Mouse (Mus musculus) CH12.LX (cell line): ENCODE measurements around the gene Tmem63b. TPM values are rescaled to one million over a fixed set of nuclear protein-coding genes. Genes with fewer than 3 reads are reported as not detected.

ENCODE experiments used
- DNase-seq: peaks from one replicate; pipeline ENCODE4 v3.0.0-alpha.2; 2013; ENCODE audit errors: extremely low read depth
- H3K27ac ChIP-seq: 2 replicates; pipeline ENCODE4 v1.5.1; 2012; ENCODE audit warnings: low read depth, mild to moderate bottlenecking, control low read depth, moderate library complexity; ENCODE audit not compliant: insufficient read depth
- H3K27me3 ChIP-seq: replicated peaks from 2 replicates; pipeline ENCODE3; 2012; ENCODE audit warnings: inconsistent platforms
- H3K36me3 ChIP-seq, 2 experiments: replicated peaks in 1 of 2; 2 replicates each; pipeline versions ENCODE3 to v1.6.1; 2012; ENCODE audit warnings: inconsistent platforms in 1 of 2, low read length in 1 of 2, mild to moderate bottlenecking in 1 of 2, mixed read lengths in 1 of 2, moderate library complexity in 1 of 2; ENCODE audit not compliant: control insufficient read depth in 1 of 2, insufficient read depth in 1 of 2
- H3K4me1 ChIP-seq, 2 experiments: 2 replicates each; pipeline ENCODE4 v1.6.1; 2012; ENCODE audit warnings: inconsistent platforms in 1 of 2, moderate library complexity in 1 of 2; ENCODE audit not compliant: insufficient read depth in 2 of 2, control insufficient read depth in 1 of 2
- H3K4me2 ChIP-seq: 2 replicates; pipeline ENCODE4 v1.6.1; 2012; ENCODE audit warnings: low read depth, mild to moderate bottlenecking, control low read depth; ENCODE audit not compliant: poor library complexity, insufficient read depth, severe bottlenecking
- H3K4me3 ChIP-seq, 3 experiments: fragments of 150-350 bp in 1 of 3; sonication (generic) in 1 of 3; replicated peaks in 1 of 3; 2 replicates each; pipeline versions ENCODE3 to v1.5.1; 2011 to 2012; ENCODE audit warnings: low read depth in 2 of 3, low read length in 2 of 3, mild to moderate bottlenecking in 2 of 3, moderate library complexity in 2 of 3, control low read depth in 1 of 3, improper control_type of control experiment in 1 of 3, inconsistent platforms in 1 of 3, mixed read lengths in 1 of 3; ENCODE audit not compliant: poor library complexity in 1 of 3
- H3K79me2 ChIP-seq: replicated peaks from 2 replicates; pipeline ENCODE4 v1.6.1; 2012; ENCODE audit warnings: mild to moderate bottlenecking, moderate library complexity; ENCODE audit not compliant: control insufficient read depth, poor library complexity, insufficient read depth, severe bottlenecking; ENCODE audit errors: extremely low read depth
- H3K9ac ChIP-seq: 2 replicates; pipeline ENCODE4 v1.6.1; 2012; ENCODE audit warnings: low read depth, mild to moderate bottlenecking, control low read depth, moderate library complexity; ENCODE audit not compliant: insufficient read depth
- H3K9me3 ChIP-seq: replicated peaks from 2 replicates; pipeline ENCODE3; 2012; ENCODE audit warnings: low read length, inconsistent platforms, mixed read lengths
- BHLHE40 ChIP-seq: IDR thresholded peaks from 2 replicates; pipeline ENCODE4 v1.6.1; 2011; ENCODE audit warnings: mild to moderate bottlenecking, low read depth, low read length, improper control_type of control experiment
- CHD1 ChIP-seq: IDR thresholded peaks from 2 replicates; pipeline ENCODE4 v1.6.1; 2012; ENCODE audit warnings: low read depth, low read length, improper control_type of control experiment, inconsistent platforms
- CHD2 ChIP-seq: IDR thresholded peaks from 2 replicates; pipeline ENCODE4 v1.6.1; 2011; ENCODE audit warnings: low read length, improper control_type of control experiment
- E2F4 ChIP-seq: IDR thresholded peaks from 2 replicates; pipeline ENCODE4 v1.6.1; 2011; ENCODE audit warnings: low read depth, low read length, improper control_type of control experiment; ENCODE audit not compliant: insufficient replicate concordance
- HCFC1 ChIP-seq: IDR thresholded peaks from 2 replicates; pipeline ENCODE4 v1.6.1; 2012; ENCODE audit warnings: low read depth, mild to moderate bottlenecking, inconsistent platforms, low read length, improper control_type of control experiment
- IRF4 ChIP-seq: IDR thresholded peaks from 2 replicates; pipeline ENCODE4 v1.6.1; 2014; ENCODE audit warnings: low read depth, mild to moderate bottlenecking, inconsistent platforms, low read length, improper control_type of control experiment
- MEF2A ChIP-seq: IDR thresholded peaks from 2 replicates; pipeline ENCODE4 v1.6.1; 2014; ENCODE audit warnings: low read depth, mild to moderate bottlenecking, inconsistent platforms, low read length, improper control_type of control experiment, borderline replicate concordance
- NRF1 ChIP-seq: IDR thresholded peaks from 2 replicates; pipeline ENCODE4 v1.6.1; 2014; ENCODE audit warnings: low read depth, mild to moderate bottlenecking, inconsistent platforms, low read length, improper control_type of control experiment, moderate library complexity
- PAX5 ChIP-seq: IDR thresholded peaks from 2 replicates; pipeline ENCODE4 v1.6.1; 2012; ENCODE audit warnings: low read length, inconsistent platforms, mixed read lengths
- SIN3A ChIP-seq: IDR thresholded peaks from 2 replicates; pipeline ENCODE4 v1.6.1; 2012; ENCODE audit warnings: low read length, improper control_type of control experiment, inconsistent platforms
- SMC3 ChIP-seq: IDR thresholded peaks from 2 replicates; pipeline ENCODE4 v1.6.1; 2011; ENCODE audit warnings: low read depth, low read length, improper control_type of control experiment
- USF1 ChIP-seq: IDR thresholded peaks from 2 replicates; pipeline ENCODE4 v1.6.1; 2014; ENCODE audit warnings: low read depth, mild to moderate bottlenecking, inconsistent platforms, low read length, improper control_type of control experiment
- USF2 ChIP-seq: conservative IDR thresholded peaks from 2 replicates; pipeline ENCODE4 v1.6.1; 2011; ENCODE audit warnings: low read depth, low read length, improper control_type of control experiment
- ZNF384 ChIP-seq: IDR thresholded peaks from 2 replicates; pipeline ENCODE4 v1.6.1; 2012; ENCODE audit warnings: low read depth, low read length, improper control_type of control experiment, inconsistent platforms
- dilution Hi-C: fragments of 300-500 bp; cut with MboI; formaldehyde crosslinking; loops from 2 replicates; pipeline ENCODE4 v1.14.3; 2020; ENCODE audit warnings: low sequenced_read_pairs; ENCODE audit not compliant: extremely low pct_unique_long_range_greater_than_20kb, extremely low pct_ligation_motif_present
- in situ Hi-C: fragments of 300-500 bp; cut with MboI; formaldehyde crosslinking; loops from 3 replicates; pipeline ENCODE4 v1.14.3; 2019; ENCODE audit warnings: low sequenced_read_pairs, low pct_ligation_motif_present, low pct_unique_long_range_greater_than_20kb, mixed read lengths
- polyA plus RNA-seq: library from polyadenylated mRNA; unstranded; fragments of >175 nt; gene quantifications from 2 replicates; pipeline ENCODE4 v1.2.1, GENCODE M21; 2012; ENCODE audit warnings: low read depth; ENCODE audit not compliant: insufficient read length
- total RNA-seq, 2 experiments: library from RNA; depleted of rRNA; stranded (reverse); fragments of 300-350 nt in 1 of 2; fragments of >200 nt in 1 of 2; gene quantifications; 2 replicates each; pipeline ENCODE4 v1.2.3; 2012 to 2014

Tmem63b gene
- total and polyA plus RNA-seq, 3 experiments: 3.5 to 10.3 (median 6.3) TPM

DNA sequence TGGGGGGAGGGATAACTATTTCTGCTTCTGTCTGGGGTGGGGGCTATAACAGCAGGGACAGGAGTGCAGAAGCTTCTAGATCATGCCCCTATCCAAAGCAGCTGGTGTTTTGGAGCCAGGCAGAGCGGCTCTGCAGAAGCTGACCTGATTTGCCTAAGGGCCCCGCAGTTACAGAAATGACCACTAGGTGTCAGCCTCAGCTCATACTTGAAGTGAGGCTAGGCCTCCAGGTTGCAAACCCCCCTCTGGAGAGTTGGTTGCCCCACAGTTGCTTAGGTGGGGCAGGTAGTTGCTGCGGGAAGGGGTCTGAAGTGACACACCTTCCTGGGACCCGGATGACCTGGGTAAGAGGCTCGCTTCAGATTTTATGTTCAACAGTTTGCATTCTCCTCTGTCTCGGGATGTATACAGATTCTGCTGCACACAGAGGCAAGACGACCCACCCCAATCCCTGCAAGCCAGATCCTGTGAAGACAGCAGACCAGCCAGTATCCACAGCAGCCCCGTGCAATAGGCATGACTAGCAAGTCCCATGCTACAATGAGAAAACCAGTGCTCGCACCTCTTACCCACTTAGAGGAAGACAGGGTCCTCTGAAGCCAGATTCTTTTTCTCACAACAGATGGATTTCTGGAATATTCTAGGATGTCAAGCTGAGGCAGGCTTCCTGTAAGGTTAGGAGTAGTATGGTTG is 44.6 kb upstream of the Tmem63b start (continued):
- TF ChIP-seq E2F4: no peak
- TF ChIP-seq USF2: no peak
- no peak for TF ChIP-seq USF1
- TF ChIP-seq PAX5: no peak
- TF ChIP-seq IRF4: peak; percentile 23; the same call in 1 of the 2 replicates
- no peak for TF ChIP-seq CHD1
- peak; percentile 91 for TF ChIP-seq SMC3
- TF ChIP-seq ZNF384: no peak
- TF ChIP-seq NRF1: no peak
- TF ChIP-seq, all 38 proteins: peak for 5

DNA sequence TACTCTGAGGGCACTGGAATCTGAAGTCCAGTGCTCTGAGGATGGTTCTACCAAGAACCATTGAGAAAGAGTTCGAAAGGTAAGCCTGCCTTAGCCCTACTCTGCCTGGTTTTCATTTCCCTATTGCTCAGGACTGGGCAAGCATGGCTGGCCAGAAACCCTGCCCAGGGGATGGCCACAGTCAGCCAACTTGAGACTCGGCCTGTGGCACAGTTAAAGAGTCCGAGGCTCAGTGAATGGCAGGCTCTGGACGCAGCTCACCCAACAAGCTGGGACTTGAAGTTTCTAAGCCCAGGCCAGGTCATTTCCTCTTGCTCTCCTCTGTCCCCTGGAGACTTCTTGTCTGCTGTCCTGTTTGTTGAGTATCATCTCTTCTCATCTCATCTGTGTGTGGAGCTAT is 44.0 kb upstream of the Tmem63b start:
- no peaks in the 10 kb centered on the region for H3K9me3 ChIP-seq
- no peak overlapping the region for H3K4me3 ChIP-seq
- no peak overlapping the region for H3K4me2 ChIP-seq
- no peak overlapping the region for H3K27ac ChIP-seq
- no peak for DNase-seq
- no peaks in the 10 kb centered on the region for H3K79me2 ChIP-seq
- H3K9ac ChIP-seq: no peak overlapping the region
- TF ChIP-seq HCFC1 (no peak), SIN3A (no peak), USF2 (no peak), CHD2 (no peak)
- peaks cover 67% of the 10 kb centered on the region for H3K27me3 ChIP-seq
- dilution Hi-C loops (no loop called here), in situ Hi-C loops (loop anchor here (10.0 kb wide), 1 partner anchor 384 kb away; the partner anchor contains the start of gene Mrps18a)
- no peaks in the 10 kb centered on the region for H3K36me3 ChIP-seq
- peaks cover under 1 to 13% of the 10 kb centered on the region in 2 experiments for H3K4me1 ChIP-seq

DNA sequence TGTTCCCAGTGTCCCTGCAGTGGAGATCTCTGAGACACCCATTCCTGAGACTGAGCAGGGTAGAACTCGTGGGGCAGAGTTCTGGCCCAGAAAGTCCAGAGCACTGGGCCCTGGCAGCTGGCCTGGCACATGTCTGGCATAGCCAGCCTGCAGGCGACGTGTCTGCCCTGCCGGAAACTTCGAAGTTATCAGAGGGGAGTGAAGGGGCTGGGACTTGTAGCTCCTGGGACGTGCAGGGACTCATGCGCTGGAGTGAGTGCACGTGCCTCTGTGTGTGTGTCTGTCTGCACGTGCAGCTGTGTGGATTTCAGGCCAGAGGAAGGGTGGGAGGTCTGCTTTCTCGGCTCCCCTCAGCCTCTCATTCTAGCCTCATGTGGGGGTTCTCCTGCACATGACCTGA is 42.7 kb upstream of the Tmem63b start:
- Histone ChIP-seq H3K9ac (no peak overlapping the region), H3K4me1 (peaks cover 0 to 11% of the 10 kb centered on the region in 2 experiments; a peak in 3 of 4 replicates), H3K4me3 (no peak overlapping the region), H3K79me2 (no peaks in the 10 kb centered on the region), H3K9me3 (no peaks in the 10 kb centered on the region), H3K4me2 (no peak overlapping the region), H3K27me3 (peaks cover 64% of the 10 kb centered on the region), H3K36me3 (no peaks in the 10 kb centered on the region), H3K27ac (no peak overlapping the region)
- TF ChIP-seq BHLHE40 (peak; percentile 31; the same call in 1 of the 2 replicates), MEF2A (no peak)
- in situ Hi-C loops (no loop called here), dilution Hi-C loops (no loop called here)
- no peak for DNase-seq
